Mouse (Mus musculus) regulatory T cell (primary cell): Measurements from ENCODE around the gene Apoh.

Experiments used
- in situ Hi-C: fragments of 300-600 bp; cut with MboI, MseI; formaldehyde crosslinking; loops from one replicate; pipeline ENCODE4 v1.15.1; 2025; ENCODE audit warnings: high pct_unique_total_duplicates

The Apoh gene

GRCm38 (mm10) chr11:108342781-108343768 is at the start of gene Apoh:
Gene Apoh, plus strand, starts transcription at chr11:108343354.
- in situ Hi-C loops, result no loop called here

DNA sequence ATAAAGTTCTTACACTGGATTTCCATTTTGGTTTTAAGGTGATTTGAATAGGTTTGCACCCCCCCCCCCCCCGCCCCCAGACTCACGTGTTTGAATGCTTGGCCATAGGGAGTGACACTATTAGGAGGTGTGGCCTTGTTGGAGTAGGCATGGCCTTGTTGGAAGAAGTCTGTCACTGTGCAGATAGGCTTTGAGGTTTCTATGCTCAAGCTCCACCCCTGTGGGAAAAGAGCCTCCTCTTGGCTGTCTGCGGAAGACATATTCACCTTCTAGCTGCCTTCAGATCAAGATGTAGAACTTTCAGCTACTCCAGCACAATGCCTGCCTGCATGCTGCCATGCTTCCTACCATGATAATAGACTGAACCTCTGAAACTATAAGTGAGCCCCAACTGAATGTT is 49.3 kb upstream of the Apoh start:
- in situ Hi-C loops, result no loop called here

- in situ Hi-C loops, result no loop called here
These were observed 48.8 kb upstream of the Apoh start for GRCm38 (mm10) chr11:108294305-108294813.

DNA sequence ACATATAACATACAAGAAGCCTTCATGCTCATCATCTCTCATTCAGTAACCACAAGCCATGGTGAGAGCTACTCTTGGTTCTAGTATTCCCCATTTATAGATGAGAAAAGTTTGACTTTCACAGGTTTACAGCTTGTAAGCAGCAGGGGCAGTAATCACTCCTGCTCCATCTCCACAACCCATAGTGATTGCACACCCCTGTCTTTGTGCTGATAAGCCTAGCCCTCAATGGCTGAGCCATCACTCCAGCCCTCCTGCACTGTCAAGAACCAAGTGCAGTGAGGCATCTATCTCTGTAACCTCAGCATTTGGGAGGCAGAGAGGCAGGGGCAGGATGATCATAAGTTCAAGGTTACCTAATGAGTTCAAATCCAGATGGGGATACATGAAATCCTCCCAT is 47.8 kb upstream of the Apoh start:
- in situ Hi-C loops, result no loop called here

DNA sequence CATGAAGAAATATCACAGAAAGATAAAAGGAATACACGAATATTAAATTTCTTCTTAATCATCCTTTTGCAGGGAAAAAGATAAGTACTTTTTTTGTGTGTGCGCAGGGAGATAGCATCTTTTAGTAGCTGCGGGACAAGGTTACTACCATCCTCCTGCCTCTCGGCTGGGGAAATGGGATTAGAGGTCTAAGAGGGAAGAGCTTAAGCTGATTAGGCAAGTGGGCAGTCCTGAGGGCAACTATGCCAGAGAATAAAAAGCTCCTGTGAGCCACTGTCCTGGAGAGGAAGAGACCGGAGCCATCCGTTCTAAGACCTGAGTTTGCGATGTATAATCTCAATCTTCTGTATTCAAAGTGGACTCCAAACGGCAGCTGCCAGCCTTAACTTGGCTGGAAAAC is 45.2 kb upstream of the Apoh start:
- in situ Hi-C loops, result no loop called here

- in situ Hi-C loops, result no loop called here
These were observed 43.2 kb upstream of the Apoh start for GRCm38 (mm10) chr11:108299913-108300312.

GRCm38 (mm10) chr11:108300443-108300842 is 42.7 kb upstream of the Apoh start:
- in situ Hi-C loops, result no loop called here

DNA sequence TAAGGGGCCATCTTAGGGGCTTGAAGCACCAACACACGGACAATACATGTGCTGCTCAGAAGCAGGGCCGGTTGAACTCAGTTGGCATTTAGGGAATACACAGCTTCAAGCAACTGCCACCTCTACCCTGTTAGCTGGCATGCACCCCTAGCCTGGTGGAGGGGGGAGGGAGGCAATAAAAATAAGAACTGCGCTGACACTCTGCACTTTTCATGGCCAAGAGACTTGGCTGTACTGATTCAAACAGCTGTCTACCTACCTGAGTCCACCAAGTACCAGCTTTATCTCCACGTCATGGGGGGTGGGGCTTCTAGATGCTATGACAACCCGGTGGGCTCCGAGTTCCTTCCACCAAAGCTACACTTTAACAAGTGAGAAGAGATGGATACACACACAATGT is 42.1 kb upstream of the Apoh start:
- in situ Hi-C loops, result no loop called here

- in situ Hi-C loops, result no loop called here
These were observed 41.2 kb upstream of the Apoh start for GRCm38 (mm10) chr11:108301796-108302490.

GRCm38 (mm10) chr11:108303787-108304186 is 39.4 kb upstream of the Apoh start:
- in situ Hi-C loops, result no loop called here

DNA sequence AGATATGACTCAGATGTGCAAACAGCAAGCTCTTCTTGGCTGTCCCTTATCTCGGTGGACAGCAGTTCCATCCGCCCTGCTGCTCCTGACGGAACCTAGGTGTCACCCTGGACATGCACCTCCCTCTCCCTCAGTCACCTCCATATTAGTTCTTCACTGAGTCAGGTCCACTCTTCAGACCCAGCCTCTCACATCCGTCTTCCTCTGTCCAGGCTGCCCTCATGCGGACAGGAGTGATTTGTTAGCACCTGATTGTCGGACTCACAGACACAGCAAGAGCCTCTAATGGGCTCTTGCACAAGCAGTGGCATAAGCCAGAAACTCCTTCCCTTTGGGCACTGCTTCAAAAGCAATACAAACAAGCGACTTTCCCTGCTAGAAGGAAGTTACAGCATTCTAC is 35.9 kb upstream of the Apoh start:
- in situ Hi-C loops, result no loop called here

DNA sequence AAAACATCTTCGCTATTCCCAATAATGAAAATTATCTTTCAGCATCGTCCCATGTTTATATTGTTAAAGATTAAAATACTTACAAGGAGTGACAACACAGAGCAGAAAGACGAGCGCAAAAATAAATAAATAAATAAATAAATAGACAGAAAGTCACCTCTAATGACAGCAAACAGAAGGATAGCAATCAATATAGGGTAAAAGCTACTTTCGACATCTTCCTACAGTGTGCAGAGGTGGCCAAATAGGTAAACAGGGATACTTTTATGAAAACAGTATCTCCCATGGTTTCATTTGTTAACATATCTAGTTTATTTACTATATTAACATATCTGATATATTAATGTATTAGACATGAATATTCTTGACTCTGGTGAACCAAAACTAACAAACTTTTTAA is 34.9 kb upstream of the Apoh start:
- in situ Hi-C loops, result no loop called here

- in situ Hi-C loops, result no loop called here
These were observed 33.4 kb upstream of the Apoh start for GRCm38 (mm10) chr11:108309791-108310190.

- in situ Hi-C loops, result no loop called here
These were observed 31.2 kb upstream of the Apoh start for GRCm38 (mm10) chr11:108311912-108312311.

DNA sequence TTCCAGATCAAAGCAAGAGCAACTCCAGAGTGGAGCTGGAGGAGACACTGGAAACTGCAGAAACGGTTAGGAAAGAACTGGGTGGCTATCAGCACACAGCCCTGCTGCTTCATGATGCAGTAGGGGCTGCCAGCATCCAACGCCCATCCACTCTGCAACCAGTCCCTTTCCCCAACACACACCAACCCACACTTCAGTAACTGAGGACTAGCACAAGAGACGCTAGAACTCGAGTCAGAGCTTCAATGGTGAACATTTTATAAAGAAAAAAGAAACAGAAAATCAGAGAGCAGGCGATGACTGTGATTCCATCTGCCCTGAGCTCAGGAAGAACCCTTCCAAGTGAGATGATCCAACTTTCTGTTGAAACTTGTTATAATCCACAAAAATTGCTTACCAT is 30.6 kb upstream of the Apoh start:
- in situ Hi-C loops, result no loop called here

DNA sequence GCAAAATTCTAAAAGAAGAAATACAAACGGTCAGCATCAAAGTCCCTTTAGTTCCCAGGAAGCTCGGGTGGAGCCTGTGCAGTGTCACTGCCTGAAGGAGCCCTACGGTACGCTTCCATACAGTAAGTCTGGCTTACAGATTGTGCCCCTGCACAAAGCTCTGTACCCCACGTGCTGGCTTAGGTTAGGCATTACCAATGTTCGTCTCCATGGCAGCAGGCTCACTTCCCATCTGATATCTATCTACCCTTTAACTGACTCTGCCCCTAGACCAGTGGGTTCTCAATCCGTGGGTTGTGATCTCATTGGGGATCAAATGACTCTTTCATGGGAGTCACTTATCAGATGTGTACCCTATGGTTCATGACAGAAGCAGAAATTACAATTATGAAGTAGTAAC is 27.4 kb upstream of the Apoh start:
- in situ Hi-C loops, result no loop called here

GRCm38 (mm10) chr11:108317878-108318277 is 25.3 kb upstream of the Apoh start:
- in situ Hi-C loops, result no loop called here

DNA sequence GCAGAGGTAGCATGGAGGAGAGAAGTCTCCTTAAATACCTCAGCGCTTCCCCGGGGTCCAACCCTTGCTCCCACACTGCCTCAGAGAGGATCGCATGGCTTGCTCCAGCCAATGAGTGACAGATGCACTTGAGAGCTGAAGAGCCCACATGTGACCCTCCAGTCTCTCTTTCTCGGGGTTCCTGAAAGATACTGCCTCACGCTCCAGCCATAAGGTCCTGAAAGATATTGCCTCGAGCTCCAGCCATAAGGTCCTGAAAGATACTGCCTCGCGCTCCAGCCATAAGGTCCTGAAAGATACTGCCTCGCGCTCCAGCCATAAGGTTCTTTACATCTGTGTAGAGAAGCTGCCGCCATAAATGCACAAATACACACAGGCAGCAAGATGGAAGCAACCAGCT is 24.0 kb upstream of the Apoh start:
- in situ Hi-C loops, result no loop called here

GRCm38 (mm10) chr11:108320561-108320960 is 22.6 kb upstream of the Apoh start:
- in situ Hi-C loops, result no loop called here

DNA sequence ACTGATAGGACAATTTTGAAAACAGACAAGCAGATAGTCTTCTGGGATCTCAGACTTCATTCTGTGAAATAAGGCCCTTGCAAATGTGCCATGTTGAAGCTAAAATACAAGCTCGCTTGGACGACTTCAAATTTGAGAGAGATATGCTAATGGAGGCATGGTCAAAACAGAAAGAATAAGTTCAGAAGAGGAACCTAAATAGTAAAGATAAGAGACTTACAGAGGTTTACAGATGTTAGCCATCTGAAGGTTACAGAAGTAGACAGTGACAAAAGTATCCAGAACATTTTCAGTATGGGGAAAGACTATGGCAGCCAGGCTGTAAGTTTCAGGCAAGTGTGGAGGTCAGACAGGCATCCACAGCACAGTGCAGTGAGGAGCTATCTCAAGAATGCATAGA is 21.0 kb upstream of the Apoh start:
- in situ Hi-C loops, result no loop called here

DNA sequence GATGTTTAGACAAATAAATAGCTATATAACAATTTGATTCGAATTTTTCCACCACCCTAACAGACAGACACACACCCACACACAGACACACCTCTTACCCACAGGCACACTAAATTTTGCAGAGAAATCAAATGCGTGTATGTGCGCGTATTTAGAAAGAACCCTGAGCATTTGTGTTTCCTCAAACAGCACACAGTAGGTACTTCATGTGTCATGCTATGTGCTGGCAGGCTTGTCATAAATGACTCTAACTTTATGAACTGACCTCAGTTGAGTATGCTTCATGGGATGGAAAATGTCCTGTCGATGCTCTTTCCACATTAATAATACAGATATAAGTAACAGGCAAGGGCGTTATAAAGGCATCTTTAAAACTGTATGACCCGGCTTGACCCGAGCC is 17.2 kb upstream of the Apoh start:
- in situ Hi-C loops, result no loop called here

GRCm38 (mm10) chr11:108330818-108331217 is 12.3 kb upstream of the Apoh start:
- in situ Hi-C loops, result no loop called here

GRCm38 (mm10) chr11:108333006-108333405 is 10.1 kb upstream of the Apoh start:
- in situ Hi-C loops, result no loop called here
